Mouse (Mus musculus): ENCODE data around the gene Obsl1. TPM values are rescaled to one million over a fixed set of nuclear protein-coding genes. Genes with fewer than 3 reads are reported as not detected.

Gene Obsl1
- polyA plus RNA-seq, 1 experiment from 2014 or later, result 25.8 TPM

- no peak overlapping the region for H3K27ac ChIP-seq (ENCODE audit: low read length)
- H3K4me3 ChIP-seq (ENCODE audit: low read depth, low read length), result no peak overlapping the region
- peaks cover 7% of the 10 kb centered on the region; the same call in 1 of the 2 replicates for H3K36me3 ChIP-seq (ENCODE audit: insufficient read depth, low read length)
- DNase-seq (ENCODE audit: low spot score) (no peak), ATAC-seq (no peak)
- H3K9me3 ChIP-seq (ENCODE audit: low read length), result no peaks in the 10 kb centered on the region
- no peak overlapping the region for H3K9ac ChIP-seq (replicated peaks; ENCODE audit: low read depth)
- H3K4me2 ChIP-seq (replicated peaks; ENCODE audit: low read depth, low read length), result no peak overlapping the region
- H3K27me3 ChIP-seq (replicated peaks; ENCODE audit: insufficient read depth, low read length), result peaks cover 6% of the 10 kb centered on the region; the same call in 1 of the 2 replicates
- WGBS, result 69% methylated on average over 17 of the region's 17 CpGs
- no peaks in the 10 kb centered on the region for H3K4me1 ChIP-seq (ENCODE audit: insufficient read depth, low read depth, low read length)
- TF ChIP-seq CTCF (IDR thresholded peaks at IDR 0.05), result no peak
- no peak for TF ChIP-seq EP300 (IDR thresholded peaks at IDR 0.05)
Measured at GRCm38 (mm10) chr1:75469287-75469825, 36.9 kb downstream of the Obsl1 start.

GRCm38 (mm10) chr1:75467215-75467927, 38.9 kb downstream of the Obsl1 start:
- DNase-seq (ENCODE audit: low spot score) (peak; percentile 89), ATAC-seq (peak; percentile 78)
- 6% methylated on average over 14 of the region's 14 CpGs for WGBS
- H3K9ac ChIP-seq (replicated peaks; ENCODE audit: low read depth), result no peak overlapping the region
- no peaks in the 10 kb centered on the region for H3K4me1 ChIP-seq (ENCODE audit: insufficient read depth, low read depth, low read length)
- no peaks in the 10 kb centered on the region for H3K9me3 ChIP-seq (ENCODE audit: low read length)
- no peak overlapping the region for H3K27ac ChIP-seq (ENCODE audit: low read length)
- TF ChIP-seq EP300 (IDR thresholded peaks at IDR 0.05) (no peak), CTCF (IDR thresholded peaks at IDR 0.05) (peak; percentile 92)
- H3K4me2 ChIP-seq (replicated peaks; ENCODE audit: low read depth, low read length), result no peak overlapping the region
- H3K27me3 ChIP-seq (replicated peaks; ENCODE audit: insufficient read depth, low read length), result peaks cover 8% of the 10 kb centered on the region; the same call in 1 of the 2 replicates
- no peaks in the 10 kb centered on the region for H3K36me3 ChIP-seq (ENCODE audit: insufficient read depth, low read length)
- H3K4me3 ChIP-seq (ENCODE audit: low read depth, low read length), result no peak overlapping the region

GRCm38 (mm10) chr1:75463652-75464204, 42.5 kb downstream of the Obsl1 start:
- no peak overlapping the region for H3K27ac ChIP-seq (ENCODE audit: low read length)
- WGBS, result 76% methylated on average over 5 of the region's 5 CpGs
- no peaks in the 10 kb centered on the region for H3K9me3 ChIP-seq (ENCODE audit: low read length)
- no peak for DNase-seq (ENCODE audit: low spot score)
- H3K4me3 ChIP-seq (ENCODE audit: low read depth, low read length), result no peak overlapping the region
- H3K36me3 ChIP-seq (ENCODE audit: insufficient read depth, low read length), result no peaks in the 10 kb centered on the region
- H3K9ac ChIP-seq (replicated peaks; ENCODE audit: low read depth), result no peak overlapping the region
- H3K4me2 ChIP-seq (replicated peaks; ENCODE audit: low read depth, low read length), result no peak overlapping the region
- peaks cover 8% of the 10 kb centered on the region; the same call in 1 of the 2 replicates for H3K27me3 ChIP-seq (replicated peaks; ENCODE audit: insufficient read depth, low read length)
- ATAC-seq, result no peak
- no peak for TF ChIP-seq EP300 (IDR thresholded peaks at IDR 0.05)
- no peak for TF ChIP-seq CTCF (IDR thresholded peaks at IDR 0.05)
- H3K4me1 ChIP-seq (ENCODE audit: insufficient read depth, low read depth, low read length), result no peaks in the 10 kb centered on the region

GRCm38 (mm10) chr1:75462636-75463035, 43.6 kb downstream of the Obsl1 start:
- 53% methylated on average over 1 of the region's 1 CpGs for WGBS
- no peaks in the 10 kb centered on the region for H3K9me3 ChIP-seq (ENCODE audit: low read length)
- no peak overlapping the region for H3K9ac ChIP-seq (replicated peaks; ENCODE audit: low read depth)

GRCm38 (mm10) chr1:75460297-75460696, 46.0 kb downstream of the Obsl1 start:
- Histone ChIP-seq H3K9me3 (ENCODE audit: low read length) (no peaks in the 10 kb centered on the region), H3K9ac (replicated peaks; ENCODE audit: low read depth) (no peak overlapping the region), H3K4me3 (ENCODE audit: low read depth, low read length) (no peak overlapping the region), H3K4me1 (ENCODE audit: insufficient read depth, low read depth, low read length) (peaks cover 4% of the 10 kb centered on the region; the same call in 1 of the 2 replicates), H3K27me3 (replicated peaks; ENCODE audit: insufficient read depth, low read length) (peaks cover 15% of the 10 kb centered on the region; the same call in 1 of the 2 replicates), H3K27ac (ENCODE audit: low read length) (no peak overlapping the region), H3K4me2 (replicated peaks; ENCODE audit: low read depth, low read length) (no peak overlapping the region), H3K36me3 (ENCODE audit: insufficient read depth, low read length) (no peaks in the 10 kb centered on the region)
- TF ChIP-seq EP300 (IDR thresholded peaks at IDR 0.05) (no peak), CTCF (IDR thresholded peaks at IDR 0.05) (no peak)
- ATAC-seq (no peak), DNase-seq (ENCODE audit: low spot score) (no peak)
- 48% methylated on average over 7 of the region's 7 CpGs for WGBS

More at GRCm38 (mm10) chr1:75462636-75463035, 43.6 kb downstream of the Obsl1 start:
- no peak overlapping the region for H3K4me3 ChIP-seq (ENCODE audit: low read depth, low read length)
- H3K4me2 ChIP-seq (replicated peaks; ENCODE audit: low read depth, low read length), result no peak overlapping the region
- H3K36me3 ChIP-seq (ENCODE audit: insufficient read depth, low read length), result no peaks in the 10 kb centered on the region
- DNase-seq (ENCODE audit: low spot score) (no peak), ATAC-seq (no peak)
- TF ChIP-seq EP300 (IDR thresholded peaks at IDR 0.05), result no peak
- no peak for TF ChIP-seq CTCF (IDR thresholded peaks at IDR 0.05)
- 0 out of 2 replicates have a peak, but pooled peaks cover 8% of the 10 kb centered on the region for H3K27me3 ChIP-seq (replicated peaks; ENCODE audit: insufficient read depth, low read length)
- H3K4me1 ChIP-seq (ENCODE audit: insufficient read depth, low read depth, low read length), result peaks cover 4% of the 10 kb centered on the region; the same call in 1 of the 2 replicates
- no peak overlapping the region for H3K27ac ChIP-seq (ENCODE audit: low read length)

Data from lung, postnatal 0 days (tissue).